7 mouse cellular contexts compared by ENCODE assay signal in genomic region chr17:73108170-73108887, GRCm38 (mm10). TPM values are rescaled to one million over a fixed set of nuclear protein-coding genes. Genes with fewer than 3 reads are reported as not detected.
DNase-seq lines count a peak whose midpoint lies in the region; ATAC-seq lines count a peak whose summit lies in the region.

No protein-coding gene starts in this region.

- H3K27me3 ChIP-seq in neural tube, embryonic 11.5 days (ENCODE audit: control insufficient read depth, insufficient read depth, low read length) = no peaks in the 10 kb centered on the region
- H3K27me3 ChIP-seq in heart, embryonic 13.5 days (replicated peaks) = no peaks in the 10 kb centered on the region
- H3K27me3 ChIP-seq in kidney, embryonic 16.5 days (ENCODE audit: insufficient read depth, low read length) = no peaks in the 10 kb centered on the region
- peaks cover 7% of the 10 kb centered on the region; the same call in 1 of the 2 replicates for H3K27me3 ChIP-seq in midbrain, embryonic 12.5 days

- H3K36me3 ChIP-seq in neural tube, embryonic 11.5 days (ENCODE audit: control insufficient read depth, insufficient read depth, low read length) = no peaks in the 10 kb centered on the region
- H3K36me3 ChIP-seq in heart, embryonic 13.5 days = peaks cover 11% of the 10 kb centered on the region
- no peaks in the 10 kb centered on the region for H3K36me3 ChIP-seq in kidney, embryonic 16.5 days (ENCODE audit: insufficient read depth, low read length)
- H3K36me3 ChIP-seq in midbrain, embryonic 12.5 days = no peaks in the 10 kb centered on the region

- H3K27ac ChIP-seq in neural tube, embryonic 11.5 days (ENCODE audit: low read depth, low read length) = no peak overlapping the region
- H3K27ac ChIP-seq in brown adipose tissue, adult 24 weeks (replicated peaks; ENCODE audit: low read depth, low read length) = no peak overlapping the region
- H3K27ac ChIP-seq in heart, embryonic 13.5 days (replicated peaks) = peak overlapping the region; percentile 82
- peak overlapping the region; percentile 73 for H3K27ac ChIP-seq in kidney, embryonic 16.5 days (ENCODE audit: low read length)
- no peak overlapping the region for H3K27ac ChIP-seq in midbrain, embryonic 12.5 days (replicated peaks)

- H3K4me2 ChIP-seq in neural tube, embryonic 11.5 days (ENCODE audit: low read depth) = peak overlapping the region; percentile 89
- peak overlapping the region; percentile 88 for H3K4me2 ChIP-seq in heart, embryonic 13.5 days
- peak overlapping the region; percentile 90 for H3K4me2 ChIP-seq in kidney, embryonic 16.5 days (replicated peaks; ENCODE audit: low read depth, low read length)
- H3K4me2 ChIP-seq in midbrain, embryonic 12.5 days (replicated peaks) = peak overlapping the region; percentile 88

- ATAC-seq in neural tube, embryonic 11.5 days (ENCODE audit: insufficient read depth, low FRiP score, low TSS enrichment) = peak; percentile 64
- ATAC-seq in heart, embryonic 13.5 days (ENCODE audit: extremely low read depth, insufficient number of reproducible peaks, low FRiP score, low TSS enrichment) = no peak; the same call in 1 of the 2 replicates
- no peak; the same call in 1 of the 2 replicates for ATAC-seq in kidney, embryonic 16.5 days (ENCODE audit: low FRiP score, low TSS enrichment)
- peak; percentile 66 for ATAC-seq in midbrain, embryonic 12.5 days (ENCODE audit: low FRiP score, low read depth)

- H3K9me3 ChIP-seq in neural tube, embryonic 11.5 days (ENCODE audit: control insufficient read depth, low read length) = no peaks in the 10 kb centered on the region
- no peaks in the 10 kb centered on the region for H3K9me3 ChIP-seq in heart, embryonic 13.5 days
- no peaks in the 10 kb centered on the region for H3K9me3 ChIP-seq in kidney, embryonic 16.5 days (ENCODE audit: low read length)
- no peaks in the 10 kb centered on the region for H3K9me3 ChIP-seq in midbrain, embryonic 12.5 days

- DNase-seq in neural tube, embryonic 11.5 days (ENCODE audit: low spot score) = no peak
- DNase-seq in neural tube, embryonic 10.5 days (ENCODE audit: extremely low spot score, low spot score) = no peak
- DNase-seq in embryo, embryonic 11 days = no peak

- 7% methylated on average over 35 of the region's 35 CpGs for WGBS in neural tube, embryonic 11.5 days
- 3% methylated on average over 35 of the region's 35 CpGs for WGBS in heart, embryonic 13.5 days
- 2% methylated on average over 35 of the region's 35 CpGs for WGBS in kidney, embryonic 16.5 days
- 9% methylated on average over 35 of the region's 35 CpGs for WGBS in midbrain, embryonic 12.5 days

- peak overlapping the region; percentile 86 for H3K9ac ChIP-seq in neural tube, embryonic 11.5 days (ENCODE audit: low read length)
- peak overlapping the region; percentile 95 for H3K9ac ChIP-seq in heart, embryonic 13.5 days
- H3K9ac ChIP-seq in kidney, embryonic 16.5 days (replicated peaks; ENCODE audit: low read length) = peak overlapping the region; percentile 92
- peak overlapping the region; percentile 69 for H3K9ac ChIP-seq in midbrain, embryonic 12.5 days (replicated peaks)

- H3K4me3 ChIP-seq in neural tube, embryonic 11.5 days (ENCODE audit: low read depth, low read length) = peak overlapping the region; percentile 76
- H3K4me3 ChIP-seq in brown adipose tissue, adult 24 weeks (ENCODE audit: insufficient read depth, low read depth, low read length) = peak overlapping the region; percentile 86
- peak overlapping the region; percentile 95 for H3K4me3 ChIP-seq in heart, embryonic 13.5 days
- H3K4me3 ChIP-seq in kidney, embryonic 16.5 days (ENCODE audit: low read length) = peak overlapping the region; percentile 92
- H3K4me3 ChIP-seq in midbrain, embryonic 12.5 days = peak overlapping the region; percentile 62

- H3K4me1 ChIP-seq in neural tube, embryonic 11.5 days (ENCODE audit: control insufficient read depth, insufficient read depth, low read length) = peaks cover 3% of the 10 kb centered on the region; the same call in 1 of the 2 replicates
- no peaks in the 10 kb centered on the region; the same call in 1 of the 2 replicates for H3K4me1 ChIP-seq in brown adipose tissue, adult 24 weeks (ENCODE audit: control insufficient read depth, insufficient read depth, insufficient read length, low read length)
- H3K4me1 ChIP-seq in heart, embryonic 13.5 days = peaks cover 45% of the 10 kb centered on the region
- peaks cover 27% of the 10 kb centered on the region for H3K4me1 ChIP-seq in kidney, embryonic 16.5 days (ENCODE audit: insufficient read depth, low read length)
- H3K4me1 ChIP-seq in midbrain, embryonic 12.5 days = peaks cover 10% of the 10 kb centered on the region; the same call in 1 of the 2 replicates

RNA-seq across cellular contexts. Expression of gene Lclat1, which starts 0.5 kb away (rescaled TPM):
- polyA plus RNA-seq in neural tube, embryonic 11.5 days (2014; fragmentation: Nextera tagmentation; extraction: Ambion mirVana) = 15.8 TPM in 2 replicates
- 11.6 and 12.8 TPM in 2 replicates for polyA plus RNA-seq in brown adipose tissue, adult 24 weeks (2012; ENCODE audit: insufficient read depth, insufficient read length, missing spikeins)
- 30.9 and 32.8 TPM in 2 replicates for polyA plus RNA-seq in heart, embryonic 13.5 days (2015; fragmentation: Nextera tagmentation; extraction: Ambion mirVana)
- 16.9 and 20.0 TPM in 2 replicates for polyA plus RNA-seq in kidney, embryonic 16.5 days (2015; fragmentation: Nextera tagmentation; extraction: Ambion mirVana)
- 8.3 and 9.5 TPM in 2 replicates for polyA plus RNA-seq in midbrain, embryonic 12.5 days (2016; fragmentation: Nextera tagmentation; extraction: Ambion mirVana)

Comparison
In these comparisons a context has a peak if more than half of its experiments do, and no peak if none do; other contexts are left out.
1. ATAC-seq: peak in neural tube, embryonic 11.5 days (single experiment) and midbrain, embryonic 12.5 days (single experiment); none in heart, embryonic 13.5 days (single experiment) and kidney, embryonic 16.5 days (single experiment).
2. H3K27ac ChIP-seq: peak in heart, embryonic 13.5 days (single experiment) and kidney, embryonic 16.5 days (single experiment); none in neural tube, embryonic 11.5 days (single experiment), brown adipose tissue, adult 24 weeks (single experiment) and midbrain, embryonic 12.5 days (single experiment).
3. Peak in every context shown above with its lines, with median percentiles within 50 percentile points of each other: H3K4me2 ChIP-seq, H3K4me3 ChIP-seq and H3K9ac ChIP-seq.